Mouse (Mus musculus): ENCODE measurements at regions not wholly inside any gene's neighbourhood (a gene's known extent, or its start where the extent isn't known, plus 50 kb on each side); places are given as distances from the start of the nearest gene placed in this dataset.
"Not testable (repeated sequence)": the region's sequence is repeated elsewhere in the genome, so short reads cannot be mapped to it uniquely, and the experiment has no call there.

DNA sequence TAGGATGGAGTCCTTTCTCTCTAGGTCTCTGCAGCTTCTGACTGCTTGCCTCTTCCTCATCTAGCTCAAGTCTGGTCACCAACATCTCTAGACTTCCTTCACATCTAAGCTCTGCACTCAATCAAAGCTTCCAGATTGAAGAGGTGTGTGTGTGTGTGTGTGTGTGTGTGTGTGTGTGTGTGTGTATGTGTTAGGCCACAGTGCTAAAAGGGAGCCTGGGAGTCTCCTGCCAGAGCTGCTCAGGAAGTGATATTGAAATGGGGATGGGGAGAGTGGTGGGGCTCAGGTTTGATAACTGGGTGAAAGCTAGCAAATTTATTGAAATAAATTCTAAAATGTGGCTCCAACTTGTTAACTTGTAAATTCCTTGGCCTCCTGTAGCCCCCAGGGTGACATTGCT, 73.3 kb downstream of the Gm31371 start:
- not testable (repeated sequence) for H3K27ac ChIP-seq; ATAC-seq; H3K4me1 ChIP-seq (replicated peaks); H3K9ac ChIP-seq (replicated peaks); H3K36me3 ChIP-seq; H3K4me3 ChIP-seq (replicated peaks); H3K9me3 ChIP-seq; H3K4me2 ChIP-seq (replicated peaks); H3K27me3 ChIP-seq

DNA sequence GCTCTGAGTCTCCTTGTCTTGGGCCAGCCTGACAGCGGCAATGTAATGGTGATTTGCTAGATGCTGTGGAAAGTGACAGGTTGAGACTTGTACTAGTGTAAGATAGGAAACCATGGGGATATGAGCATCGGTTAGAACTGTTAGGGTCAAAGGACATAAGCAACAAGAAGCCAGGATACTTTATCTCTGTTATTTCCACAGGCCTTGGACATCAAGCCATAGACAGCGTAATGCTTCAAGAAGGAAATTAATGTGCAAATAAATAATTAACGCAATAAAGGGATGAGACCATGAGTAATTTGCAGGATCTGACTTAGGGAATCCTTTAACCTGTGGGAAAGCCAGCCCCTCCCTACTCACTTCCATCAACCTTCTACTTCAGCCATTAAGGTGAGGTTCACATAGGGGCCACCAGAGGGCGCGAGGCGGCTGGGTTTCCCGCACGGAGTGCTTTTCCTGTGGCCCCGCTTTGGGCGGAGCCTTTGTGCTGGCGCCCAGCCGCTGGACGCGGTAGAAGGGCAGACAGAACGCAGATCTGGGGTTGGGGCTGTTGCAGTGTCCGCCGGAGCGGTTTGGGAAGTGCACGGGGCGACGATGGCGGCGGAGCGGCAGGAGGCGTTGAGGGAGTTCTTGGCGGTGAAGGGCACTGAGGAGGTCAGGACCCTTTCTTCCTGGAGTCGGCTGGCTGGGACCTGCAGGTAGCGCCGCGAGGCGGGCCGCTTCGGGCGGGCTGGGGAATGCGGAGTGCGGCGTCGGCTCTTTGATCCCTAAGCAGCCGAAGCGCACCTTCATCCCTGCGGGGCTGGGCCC, 76.5 kb downstream of the Gm31371 start:
- Histone ChIP-seq H3K27ac (no peak overlapping the region), H3K27me3 (no peaks in the 10 kb centered on the region), H3K36me3 (no peaks in the 10 kb centered on the region), H3K4me1 (replicated peaks) (0 out of 2 replicates have a peak, but pooled peaks cover 3% of the 10 kb centered on the region), H3K4me2 (replicated peaks) (peak overlapping the region; percentile 56), H3K4me3 (replicated peaks) (peak overlapping the region; percentile 43), H3K9ac (replicated peaks) (peak overlapping the region; percentile 61), H3K9me3 (peaks cover 14% of the 10 kb centered on the region; the same call in 1 of the 2 replicates)
- 10% methylated on average over 40 of the region's 42 CpGs for WGBS
- ATAC-seq = peak; percentile 94

- 27% methylated on average over 26 of the region's 26 CpGs for WGBS
Measured at GRCm38 (mm10) chr8:19980346-19980726, 77.1 kb downstream of the Gm31371 start.

DNA sequence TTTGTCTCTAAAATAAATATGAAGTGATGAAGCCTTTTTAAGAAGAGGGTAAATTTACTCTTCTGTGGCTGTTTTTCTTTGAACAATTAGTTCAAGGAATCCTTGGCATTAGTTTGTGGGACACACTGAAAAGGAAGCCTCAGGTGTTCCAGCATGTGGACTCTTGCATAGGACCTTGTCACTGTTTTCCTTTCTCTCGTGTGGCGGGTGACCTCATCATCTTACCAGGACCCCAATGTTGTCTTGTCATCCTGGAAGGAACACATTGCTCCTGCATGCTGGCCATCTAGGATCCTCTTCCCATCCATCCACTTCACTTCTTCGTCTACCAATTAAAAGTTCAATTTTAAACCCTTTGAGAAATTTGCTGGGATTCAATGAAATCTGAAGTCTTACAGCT, 104.9 kb downstream of the Gm31371 start:
- not testable (repeated sequence) for H3K27me3 ChIP-seq; H3K9me3 ChIP-seq; ATAC-seq; H3K4me3 ChIP-seq (replicated peaks); H3K36me3 ChIP-seq; H3K4me2 ChIP-seq (replicated peaks); H3K27ac ChIP-seq; H3K4me1 ChIP-seq (replicated peaks); H3K9ac ChIP-seq (replicated peaks)
- WGBS = 82% methylated on average over 3 of the region's 3 CpGs

More at GRCm38 (mm10) chr8:19980346-19980726, 77.1 kb downstream of the Gm31371 start:
- not testable (repeated sequence) for H3K4me1 ChIP-seq (replicated peaks); H3K27me3 ChIP-seq; H3K36me3 ChIP-seq; H3K27ac ChIP-seq
- peaks cover 14% of the 10 kb centered on the region; the same call in 1 of the 2 replicates for H3K9me3 ChIP-seq
- peak overlapping the region; percentile 61 for H3K9ac ChIP-seq (replicated peaks)
- H3K4me3 ChIP-seq (replicated peaks) = peak overlapping the region; percentile 43
- H3K4me2 ChIP-seq (replicated peaks) = peak overlapping the region; percentile 56
- peak; percentile 55; the same call in 1 of the 2 replicates for ATAC-seq

DNA sequence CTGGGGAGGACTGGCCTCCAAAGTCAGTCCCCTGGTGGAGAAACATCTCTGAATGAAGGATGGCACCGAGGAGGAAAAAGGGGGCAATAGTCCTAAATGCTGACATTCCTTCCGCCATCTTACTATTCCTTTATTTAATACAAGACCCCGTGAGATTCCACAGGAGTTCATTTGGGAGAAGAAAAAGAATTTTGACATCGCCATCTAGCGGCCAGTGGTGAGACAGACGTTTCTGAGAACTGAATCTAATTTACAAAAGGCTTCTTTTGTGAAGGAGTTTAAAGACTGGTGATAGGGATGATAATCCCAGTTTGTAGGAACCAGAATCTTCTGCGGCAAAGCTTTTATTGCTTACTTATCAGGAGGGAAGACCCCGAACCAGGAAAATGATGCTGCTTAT, 107.8 kb downstream of the Gm31371 start:
- not testable (repeated sequence) for H3K36me3 ChIP-seq; H3K9me3 ChIP-seq; H3K4me3 ChIP-seq (replicated peaks); H3K9ac ChIP-seq (replicated peaks); H3K27me3 ChIP-seq; ATAC-seq; H3K4me1 ChIP-seq (replicated peaks); H3K27ac ChIP-seq; H3K4me2 ChIP-seq (replicated peaks)
- 72% methylated on average over 8 of the region's 8 CpGs for WGBS

DNA sequence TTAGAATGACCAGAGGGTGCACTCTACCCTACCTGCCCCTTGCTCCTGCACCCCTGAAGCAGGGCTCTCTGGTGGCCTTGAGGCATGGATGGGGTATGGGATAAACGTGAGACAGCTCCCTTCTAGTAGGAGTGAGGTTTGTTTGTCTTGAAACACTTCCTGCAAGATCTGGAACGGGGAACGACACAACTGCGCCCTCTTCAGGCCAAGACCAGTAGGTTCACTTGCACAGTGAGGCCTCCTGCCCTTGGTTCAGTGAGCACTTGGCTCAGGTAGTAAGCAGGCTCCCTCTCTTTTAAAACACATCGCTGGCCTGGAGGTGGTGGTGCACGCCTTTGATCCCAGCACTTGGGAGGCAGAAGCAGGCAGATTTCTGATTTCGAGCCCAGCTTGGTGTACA, 110.1 kb downstream of the Gm31371 start:
- not testable (repeated sequence) for H3K36me3 ChIP-seq; H3K4me2 ChIP-seq (replicated peaks); H3K27me3 ChIP-seq; H3K9me3 ChIP-seq; H3K9ac ChIP-seq (replicated peaks); H3K4me1 ChIP-seq (replicated peaks); H3K4me3 ChIP-seq (replicated peaks); H3K27ac ChIP-seq; ATAC-seq
- WGBS = 78% methylated on average over 7 of the region's 7 CpGs

DNA sequence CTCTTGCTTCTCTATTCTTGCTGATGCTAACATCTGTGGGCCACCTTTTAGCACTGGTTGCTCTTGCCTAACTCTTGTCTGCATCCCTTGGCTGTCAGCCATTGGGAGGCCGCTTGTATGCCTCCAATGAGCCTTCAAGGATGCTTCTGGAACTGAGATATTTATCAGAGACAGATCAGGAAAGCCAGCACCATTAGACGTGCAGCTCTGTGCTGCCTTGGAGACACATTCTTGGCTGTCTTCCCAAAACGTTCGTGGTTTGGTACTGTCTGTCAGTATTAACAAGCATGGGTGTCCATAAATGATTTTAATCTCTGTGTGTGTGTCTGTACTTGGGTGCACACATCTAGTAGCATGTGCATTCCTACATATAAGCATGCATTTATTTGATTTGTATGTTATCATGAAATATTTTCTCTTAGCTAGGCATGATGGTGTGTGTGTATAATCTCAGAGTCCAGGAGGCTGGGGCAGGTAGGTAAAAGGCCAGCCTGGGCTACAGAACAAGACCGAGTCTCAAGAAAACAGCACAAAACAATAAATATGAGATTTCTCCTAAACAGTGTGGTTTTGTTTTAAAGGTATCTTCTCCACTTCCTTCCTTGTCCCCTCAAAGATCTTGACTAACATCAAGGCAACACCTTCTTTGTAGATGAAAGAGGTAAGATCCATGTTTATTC, 111.4 kb downstream of the Gm31371 start:
- H3K27me3 ChIP-seq; ATAC-seq; H3K4me2 ChIP-seq (replicated peaks); H3K4me1 ChIP-seq (replicated peaks); H3K9ac ChIP-seq (replicated peaks); H3K4me3 ChIP-seq (replicated peaks); H3K36me3 ChIP-seq; H3K27ac ChIP-seq; H3K9me3 ChIP-seq: not testable (repeated sequence)
- WGBS = 85% methylated on average over 5 of the region's 5 CpGs

DNA sequence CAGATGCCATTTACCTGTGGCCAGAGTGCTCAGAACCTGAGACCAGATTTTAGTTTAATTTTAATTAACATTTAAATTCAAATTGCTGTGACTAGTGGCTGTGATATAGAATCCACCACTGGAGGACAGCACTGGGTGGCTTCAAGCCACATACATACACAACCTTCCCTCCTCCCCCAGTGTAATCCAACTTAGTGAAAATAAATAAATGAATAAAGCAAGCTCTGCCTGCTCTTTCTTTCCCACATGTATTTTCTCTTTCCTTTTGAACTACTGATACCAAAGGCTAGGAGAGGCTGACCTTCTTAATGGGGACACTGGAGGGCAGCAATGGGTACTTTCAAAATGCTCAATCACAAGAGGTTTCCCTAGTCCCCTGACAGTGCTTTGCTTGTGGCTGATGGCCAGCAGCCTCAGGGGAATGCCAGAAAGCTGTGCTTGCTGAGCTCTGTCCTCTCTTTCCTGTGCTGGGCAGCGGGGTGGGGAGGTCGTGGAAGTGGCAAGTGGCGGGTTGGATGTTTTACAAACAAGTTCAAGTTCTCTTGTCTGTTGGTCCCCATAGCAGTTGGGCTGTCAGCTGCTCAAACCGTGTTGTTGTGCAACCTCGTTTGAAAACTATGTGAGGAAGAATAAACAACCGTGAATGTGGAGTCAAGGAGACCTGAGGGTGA, 112.4 kb downstream of the Gm31371 start:
- not testable (repeated sequence) for H3K27me3 ChIP-seq; H3K9me3 ChIP-seq; ATAC-seq; H3K4me3 ChIP-seq (replicated peaks); H3K36me3 ChIP-seq; H3K27ac ChIP-seq; H3K9ac ChIP-seq (replicated peaks); H3K4me1 ChIP-seq (replicated peaks); H3K4me2 ChIP-seq (replicated peaks)
- WGBS = 86% methylated on average over 6 of the region's 6 CpGs

DNA sequence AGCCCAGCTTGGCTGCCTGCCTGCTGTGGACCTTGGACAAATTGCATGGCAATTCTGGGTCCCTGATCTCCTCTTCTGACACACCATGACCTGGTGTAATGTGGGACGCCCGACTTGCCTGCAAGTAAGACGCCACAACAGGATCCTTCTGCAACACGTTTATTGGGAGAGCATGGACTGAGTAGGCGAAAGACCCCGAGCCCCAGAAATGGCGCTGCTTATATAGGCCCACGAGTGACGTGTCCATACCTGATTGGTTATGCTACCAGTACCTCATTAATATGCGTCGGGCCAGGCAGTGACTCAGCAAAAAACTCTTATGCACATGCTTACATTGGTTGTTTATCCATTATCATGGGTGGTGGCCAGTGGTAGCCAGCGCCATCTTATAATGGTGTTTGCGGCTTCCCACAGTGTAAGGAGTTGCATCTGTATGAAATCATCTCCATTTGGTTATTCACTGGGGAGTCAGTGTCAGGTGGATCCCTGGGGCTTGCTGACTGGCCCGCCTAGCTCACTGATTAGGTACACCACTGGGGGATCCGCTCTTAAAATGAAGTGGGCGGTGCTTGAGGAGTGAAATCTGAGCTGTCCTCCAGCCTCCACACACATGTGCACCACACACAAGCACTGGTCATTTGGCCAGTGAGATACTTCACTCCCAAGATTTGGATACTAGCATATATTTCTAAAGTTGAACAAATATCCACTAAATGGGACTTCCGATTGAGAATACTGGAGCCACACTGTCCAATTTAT, 113.1 kb downstream of the Gm31371 start:
- not testable (repeated sequence) for ATAC-seq; H3K4me2 ChIP-seq (replicated peaks); H3K9ac ChIP-seq (replicated peaks); H3K36me3 ChIP-seq; H3K4me1 ChIP-seq (replicated peaks); H3K27me3 ChIP-seq; H3K9me3 ChIP-seq; H3K27ac ChIP-seq; H3K4me3 ChIP-seq (replicated peaks)
- WGBS = 90% methylated on average over 17 of the region's 17 CpGs

DNA sequence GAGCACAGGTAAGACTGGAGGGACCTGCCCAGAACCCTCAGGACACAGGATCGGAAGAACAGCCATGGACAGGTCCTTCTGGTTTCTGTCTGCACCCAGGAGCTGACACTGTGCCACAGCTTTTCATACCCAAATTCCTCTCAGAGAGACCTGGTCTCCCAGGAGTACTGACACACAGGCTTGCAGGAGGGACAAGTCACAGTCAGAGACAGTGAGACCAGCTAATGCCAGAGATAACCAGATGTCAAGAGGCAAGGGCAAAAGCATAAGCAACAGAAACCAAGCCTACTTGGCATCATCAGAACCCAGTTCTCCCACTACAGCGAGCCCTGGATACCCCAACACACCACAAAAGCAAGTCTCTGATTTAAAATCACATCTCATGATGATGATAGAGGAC, 122.3 kb downstream of the Gm31371 start:
- not testable (repeated sequence) for H3K9ac ChIP-seq (replicated peaks); ATAC-seq
- 64% methylated on average over 1 of the region's 2 CpGs for WGBS

GRCm38 (mm10) chr8:20027956-20028355, 124.8 kb downstream of the Gm31371 start:
- H3K27me3 ChIP-seq; H3K4me3 ChIP-seq (replicated peaks); H3K36me3 ChIP-seq; H3K27ac ChIP-seq; H3K4me2 ChIP-seq (replicated peaks); H3K9ac ChIP-seq (replicated peaks); H3K9me3 ChIP-seq; ATAC-seq; H3K4me1 ChIP-seq (replicated peaks): not testable (repeated sequence)
- WGBS = 56% methylated on average over 2 of the region's 2 CpGs

More for the DNA sequence above, 122.3 kb downstream of the Gm31371 start:
- not testable (repeated sequence) for H3K36me3 ChIP-seq; H3K4me3 ChIP-seq (replicated peaks); H3K9me3 ChIP-seq; H3K27ac ChIP-seq; H3K4me1 ChIP-seq (replicated peaks); H3K27me3 ChIP-seq; H3K4me2 ChIP-seq (replicated peaks)

DNA sequence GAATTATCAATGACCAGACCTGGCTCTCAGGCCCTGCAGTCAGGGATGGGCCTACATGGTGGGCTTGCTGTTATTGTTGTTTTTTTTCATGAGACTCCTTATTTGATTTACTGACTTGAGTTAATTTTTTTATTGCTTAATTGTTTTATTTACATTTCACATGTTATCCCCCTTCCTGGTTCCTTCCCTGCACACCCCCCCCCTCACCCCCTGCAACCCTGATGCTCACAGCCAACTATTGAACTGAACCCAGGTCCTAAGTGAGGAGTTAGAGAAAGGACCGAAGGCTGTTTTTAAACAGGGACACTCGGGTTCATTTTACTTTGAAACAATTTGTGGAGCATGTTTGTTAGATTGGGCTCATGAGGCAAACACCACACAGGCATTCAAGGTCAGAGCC, 126.9 kb downstream of the Gm31371 start:
- H3K27me3 ChIP-seq; H3K4me2 ChIP-seq (replicated peaks); H3K4me3 ChIP-seq (replicated peaks); H3K4me1 ChIP-seq (replicated peaks); H3K9me3 ChIP-seq; H3K36me3 ChIP-seq; ATAC-seq; H3K9ac ChIP-seq (replicated peaks); H3K27ac ChIP-seq: not testable (repeated sequence)
- 91% methylated on average over 2 of the region's 2 CpGs for WGBS

All from midbrain, embryonic 13.5 days (tissue).